Mouse (Mus musculus): ENCODE measurements around the gene Lrfn4. TPM values are rescaled to one million over a fixed set of nuclear protein-coding genes. Genes with fewer than 3 reads are reported as not detected.

Gene Lrfn4
- 6.7 TPM for polyA plus RNA-seq (2014; fragmentation: Illumina TruSeq; extraction: RNeasy Lipid Tissue Mini Kit (QIAGEN cat#74804); ENCODE audit: low read depth, low replicate concordance)

GRCm38 (mm10) chr19:4615151-4616093 is at the start of gene Lrfn4:
TSS of gene Lrfn4 (minus strand) at chr19:4615667.

DNA sequence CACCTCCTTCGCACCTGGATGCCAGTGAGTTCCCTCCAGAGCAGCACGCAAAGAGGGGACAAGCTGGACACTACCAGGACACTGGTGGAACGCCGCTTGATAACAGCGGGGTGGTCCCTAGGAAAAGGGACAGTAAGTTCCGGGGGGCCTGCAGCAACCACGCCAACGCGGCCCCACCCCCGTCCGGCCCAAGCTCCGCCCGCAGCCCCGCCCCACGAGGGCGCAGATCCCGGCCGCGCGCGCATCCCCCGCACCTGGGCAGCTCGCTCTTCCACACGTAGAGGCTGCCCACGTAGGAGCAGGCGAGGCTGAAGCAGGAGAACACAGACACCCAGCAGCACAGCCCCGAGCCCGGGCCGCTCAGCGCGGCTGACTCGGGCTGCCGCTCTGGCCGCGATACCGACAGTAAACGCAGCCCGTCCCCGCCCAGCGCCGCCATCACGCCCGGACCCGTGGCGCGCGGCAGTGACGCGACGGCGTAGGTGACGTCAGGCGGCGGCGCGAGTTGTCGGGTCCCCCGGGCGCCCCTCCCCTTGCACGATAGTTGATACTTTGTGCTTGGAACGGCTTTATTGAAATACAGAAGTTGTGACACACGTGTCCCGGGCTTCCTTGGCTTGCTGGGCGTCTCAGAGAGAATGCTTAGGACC is 9.8 kb upstream of the Lrfn4 start, which contains the start of gene Rce1:
Gene Rce1 (minus strand): TSS at position 463 of the 650 bp plus-strand sequence.

Other genes with a start within 250 kb of the Lrfn4 start
- gene Kdm2a, start 217.4 kb downstream of the Lrfn4 start, polyA plus RNA-seq (2014; fragmentation: Illumina TruSeq; extraction: RNeasy Lipid Tissue Mini Kit (QIAGEN cat#74804); ENCODE audit: low read depth, low replicate concordance) = 33.8 TPM
- 5.0 TPM for gene Rhod, start 176.2 kb downstream of the Lrfn4 start, polyA plus RNA-seq (2014; fragmentation: Illumina TruSeq; extraction: RNeasy Lipid Tissue Mini Kit (QIAGEN cat#74804); ENCODE audit: low read depth, low replicate concordance)
- gene Syt12, start 138.2 kb downstream of the Lrfn4 start, polyA plus RNA-seq (2014; fragmentation: Illumina TruSeq; extraction: RNeasy Lipid Tissue Mini Kit (QIAGEN cat#74804); ENCODE audit: low read depth, low replicate concordance) = 2.4 TPM
- gene 2010003K11Rik, start 117.1 kb downstream of the Lrfn4 start, polyA plus RNA-seq (2014; fragmentation: Illumina TruSeq; extraction: RNeasy Lipid Tissue Mini Kit (QIAGEN cat#74804); ENCODE audit: low read depth, low replicate concordance) = 0.68 TPM
- 28.5 TPM for gene Pcx, start 105.2 kb downstream of the Lrfn4 start, polyA plus RNA-seq (2014; fragmentation: Illumina TruSeq; extraction: RNeasy Lipid Tissue Mini Kit (QIAGEN cat#74804); ENCODE audit: low read depth, low replicate concordance)
- 14.2 TPM for gene Rce1, start 10.0 kb upstream of the Lrfn4 start, polyA plus RNA-seq (2014; fragmentation: Illumina TruSeq; extraction: RNeasy Lipid Tissue Mini Kit (QIAGEN cat#74804); ENCODE audit: low read depth, low replicate concordance)
- not detected for gene Gm960, start 83.0 kb upstream of the Lrfn4 start, polyA plus RNA-seq (2014; fragmentation: Illumina TruSeq; extraction: RNeasy Lipid Tissue Mini Kit (QIAGEN cat#74804); ENCODE audit: low read depth, low replicate concordance)
- 0.24 TPM for gene Sptbn2, start 95.5 kb upstream of the Lrfn4 start, polyA plus RNA-seq (2014; fragmentation: Illumina TruSeq; extraction: RNeasy Lipid Tissue Mini Kit (QIAGEN cat#74804); ENCODE audit: low read depth, low replicate concordance)
- gene Rbm4b, start 140.8 kb upstream of the Lrfn4 start, polyA plus RNA-seq (2014; fragmentation: Illumina TruSeq; extraction: RNeasy Lipid Tissue Mini Kit (QIAGEN cat#74804); ENCODE audit: low read depth, low replicate concordance) = 9.1 TPM
- gene Rbm4, start 178.2 kb upstream of the Lrfn4 start, polyA plus RNA-seq (2014; fragmentation: Illumina TruSeq; extraction: RNeasy Lipid Tissue Mini Kit (QIAGEN cat#74804); ENCODE audit: low read depth, low replicate concordance) = 22.9 TPM
- gene Gm21992, start 195.9 kb upstream of the Lrfn4 start, polyA plus RNA-seq (2014; fragmentation: Illumina TruSeq; extraction: RNeasy Lipid Tissue Mini Kit (QIAGEN cat#74804); ENCODE audit: low read depth, low replicate concordance) = 9.5 TPM
- gene Rbm14, start 196.0 kb upstream of the Lrfn4 start, polyA plus RNA-seq (2014; fragmentation: Illumina TruSeq; extraction: RNeasy Lipid Tissue Mini Kit (QIAGEN cat#74804); ENCODE audit: low read depth, low replicate concordance) = 11.5 TPM
- gene Ccs, start 223.7 kb upstream of the Lrfn4 start, polyA plus RNA-seq (2014; fragmentation: Illumina TruSeq; extraction: RNeasy Lipid Tissue Mini Kit (QIAGEN cat#74804); ENCODE audit: low read depth, low replicate concordance) = 33.2 TPM
- gene Ccdc87, start 223.7 kb upstream of the Lrfn4 start, polyA plus RNA-seq (2014; fragmentation: Illumina TruSeq; extraction: RNeasy Lipid Tissue Mini Kit (QIAGEN cat#74804); ENCODE audit: low read depth, low replicate concordance) = not detected
- 63.9 TPM for gene Ctsf, start 239.5 kb upstream of the Lrfn4 start, polyA plus RNA-seq (2014; fragmentation: Illumina TruSeq; extraction: RNeasy Lipid Tissue Mini Kit (QIAGEN cat#74804); ENCODE audit: low read depth, low replicate concordance)